ENCODE assay signal across 12 mouse cellular contexts in genomic region chr2:156760843-156761505, GRCm38 (mm10). TPM values are rescaled to one million over a fixed set of nuclear protein-coding genes. Genes with fewer than 3 reads are reported as not detected.
DNase-seq lines count a peak whose midpoint lies in the region; ATAC-seq and TF ChIP-seq lines count a peak whose summit lies in the region.
"Had no signal": no experiment of that assay in that cellular context is flagged by ENCODE, and none has a peak within 500 bp of the region (broad histone marks: within the 10 kb centered on the region; RNA-seq: fewer than 3 reads in every experiment).

No protein-coding gene starts in this region.

- TF ChIP-seq CTCF in lung, postnatal 0 days (IDR thresholded peaks at IDR 0.05), result peak; percentile 59

- no peak overlapping the region for H3K9ac ChIP-seq in heart, embryonic 15.5 days
- H3K9ac ChIP-seq in lung, postnatal 0 days (replicated peaks; ENCODE audit: low read depth), result no peak overlapping the region
- H3K9ac ChIP-seq: forebrain, embryonic 15.5 days; neural tube, embryonic 12.5 days had no signal

- H3K36me3 ChIP-seq in heart, embryonic 15.5 days, result peaks cover 65% of the 10 kb centered on the region
- H3K36me3 ChIP-seq in lung, postnatal 0 days (ENCODE audit: insufficient read depth, low read length), result peaks cover 40% of the 10 kb centered on the region

- H3K9me3 ChIP-seq in heart, embryonic 15.5 days (replicated peaks), result no peaks in the 10 kb centered on the region
- no peaks in the 10 kb centered on the region for H3K9me3 ChIP-seq in lung, postnatal 0 days (ENCODE audit: low read length)
- H3K9me3 ChIP-seq: forebrain, embryonic 15.5 days; G1E; megakaryocyte, embryonic 14.5 days had no signal

- 0 out of 2 replicates have a peak, but pooled peaks have one; percentile 32 for ATAC-seq in heart, embryonic 15.5 days (replicated peaks; ENCODE audit: insufficient number of reproducible peaks, insufficient read depth, low FRiP score, low read depth)
- ATAC-seq in lung, postnatal 0 days, result peak; percentile 32; the same call in 1 of the 2 replicates
- ATAC-seq: forebrain, embryonic 15.5 days had no signal

- no peaks in the 10 kb centered on the region for H3K27me3 ChIP-seq in heart, embryonic 15.5 days
- no peaks in the 10 kb centered on the region for H3K27me3 ChIP-seq in lung, postnatal 0 days (replicated peaks; ENCODE audit: insufficient read depth, low read length)
- H3K27me3 ChIP-seq: forebrain, embryonic 15.5 days; megakaryocyte, embryonic 14.5 days; neural tube, embryonic 12.5 days had no signal

- no peak overlapping the region for H3K4me2 ChIP-seq in heart, embryonic 15.5 days
- H3K4me2 ChIP-seq in lung, postnatal 0 days (replicated peaks; ENCODE audit: low read depth, low read length), result no peak overlapping the region
- H3K4me2 ChIP-seq: forebrain, embryonic 15.5 days; neural tube, embryonic 12.5 days had no signal

- TF ChIP-seq EP300 in lung, postnatal 0 days (IDR thresholded peaks at IDR 0.05), result no peak

- no peak overlapping the region for H3K27ac ChIP-seq in heart, embryonic 15.5 days
- H3K27ac ChIP-seq in lung, postnatal 0 days (ENCODE audit: low read length), result no peak overlapping the region
- H3K27ac ChIP-seq: forebrain, embryonic 15.5 days; neural tube, embryonic 12.5 days had no signal

- DNase-seq in heart, postnatal 4 days, result no peak
- DNase-seq in lung, postnatal 0 days (ENCODE audit: low spot score), result peak; percentile 46
- DNase-seq in lung, adult 18-20 months, result no peak
- DNase-seq in cerebellum, postnatal 36 days, result peak; percentile 43 to 45
- peak; percentile 22 for DNase-seq in thymus, postnatal 25 days
- no peak for DNase-seq in layer of hippocampus, postnatal 25 days (ENCODE audit: extremely low spot score in 1 of 2, low spot score in 1 of 2)
- DNase-seq: right cerebral cortex, postnatal 4 days had no signal

- 80% methylated on average over 5 of the region's 5 CpGs for WGBS in heart, embryonic 15.5 days
- 80% methylated on average over 5 of the region's 5 CpGs for WGBS in lung, postnatal 0 days

- no peak overlapping the region for H3K4me3 ChIP-seq in heart, embryonic 15.5 days
- no peak overlapping the region for H3K4me3 ChIP-seq in lung, postnatal 0 days (ENCODE audit: low read depth, low read length)
- H3K4me3 ChIP-seq: forebrain, embryonic 15.5 days; neural tube, embryonic 12.5 days had no signal

- peaks cover 14% of the 10 kb centered on the region for H3K4me1 ChIP-seq in heart, embryonic 15.5 days (replicated peaks)
- no peaks in the 10 kb centered on the region for H3K4me1 ChIP-seq in lung, postnatal 0 days (ENCODE audit: insufficient read depth, low read depth, low read length)
- H3K4me1 ChIP-seq: forebrain, embryonic 15.5 days; neural tube, embryonic 12.5 days had no signal

RNA-seq across cellular contexts. Expression of gene Myl9, which starts 14.2 kb away (rescaled TPM):
- polyA plus RNA-seq in heart, embryonic 15.5 days (2015; fragmentation: Nextera tagmentation; extraction: Ambion mirVana), result 1,553 and 1,598 TPM in 2 replicates
- 1,000 to 10,000 TPM; 1,178 to 1,267 TPM for total RNA-seq in heart, postnatal 4 days (2021)
- 222 and 240 TPM in 2 replicates for polyA plus RNA-seq in lung, postnatal 0 days (2015; fragmentation: Nextera tagmentation; extraction: Ambion mirVana)
- 10 to 100 TPM; 14.3 to 18.8 TPM for total RNA-seq in layer of hippocampus, postnatal 25 days (2021)

Comparison
In these comparisons a context has a peak if more than half of its experiments do, and no peak if none do; other contexts are left out.
1. DNase-seq: peak in lung, postnatal 0 days (single experiment), cerebellum, postnatal 36 days (2 of 2) and thymus, postnatal 25 days (single experiment); none in heart, postnatal 4 days (single experiment), lung, adult 18-20 months (0 of 2) and layer of hippocampus, postnatal 25 days (0 of 2).
2. RNA of gene Myl9, which starts 14.2 kb away (total RNA-seq): 1,178 to 1,267 TPM in heart, postnatal 4 days; 14.3 to 18.8 TPM in layer of hippocampus, postnatal 25 days; every median in the first group is over 10 times any median in the second.